Mouse (Mus musculus): ENCODE measurements around the gene Fbxw11.

Gene Fbxw11

GRCm38 (mm10) chr11:32623912-32624311 is 18.6 kb upstream of the Fbxw11 start:
- no peak for DNase-seq (ENCODE audit: low read depth, low spot score)

GRCm38 (mm10) chr11:32625677-32626076 is 16.8 kb upstream of the Fbxw11 start:
- peak; percentile 53 for DNase-seq (ENCODE audit: low read depth, low spot score)

- no peak for DNase-seq (ENCODE audit: low read depth, low spot score)
Observed at GRCm38 (mm10) chr11:32626079-32626478, 16.4 kb upstream of the Fbxw11 start.

DNA sequence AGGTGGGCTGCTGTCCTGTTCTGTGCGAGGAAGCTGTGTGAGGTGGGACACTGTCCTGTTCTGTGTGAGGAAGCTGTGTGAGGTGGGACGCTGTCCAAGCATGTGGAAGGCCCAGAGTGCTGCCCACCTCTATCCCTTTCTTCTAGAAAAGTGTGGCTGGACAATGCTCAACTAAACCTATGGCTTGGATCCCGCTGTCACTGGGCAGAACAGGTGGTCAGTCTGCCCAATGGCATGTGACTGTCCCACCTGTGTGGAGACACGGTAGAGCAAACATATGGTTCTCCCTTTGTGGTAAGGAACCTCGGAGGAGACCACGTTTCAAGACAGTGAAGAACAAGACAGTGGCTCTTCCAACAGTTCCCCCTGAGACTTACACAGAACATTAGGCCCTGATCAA is 14.6 kb upstream of the Fbxw11 start:
- DNase-seq (ENCODE audit: low read depth, low spot score) = no peak

DNA sequence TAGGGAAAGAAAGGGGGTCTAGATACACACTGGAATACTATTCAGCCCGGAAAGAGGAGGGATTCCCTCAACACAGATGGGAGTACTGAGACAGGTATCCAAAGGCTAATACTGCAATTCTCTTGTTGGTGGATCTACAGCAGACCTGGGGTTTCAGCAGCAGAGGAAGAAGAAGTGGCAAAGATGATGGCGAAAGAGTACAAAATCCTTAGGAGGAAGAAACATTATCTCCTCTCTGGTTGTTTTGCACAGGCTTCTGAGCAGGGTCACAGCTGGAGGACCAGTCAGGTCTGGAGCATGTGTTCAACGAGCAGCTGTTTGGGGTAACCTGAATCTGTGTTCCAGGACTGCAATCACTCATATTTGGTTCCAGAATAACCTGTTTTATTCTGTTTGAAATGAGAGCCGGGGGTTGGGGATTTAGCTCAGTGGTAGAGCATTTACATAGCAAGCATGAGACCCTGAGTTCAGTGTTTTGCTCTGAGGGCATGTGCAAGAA is 12.8 kb upstream of the Fbxw11 start:
- no peak for DNase-seq (ENCODE audit: low read depth, low spot score)

- no peak for DNase-seq (ENCODE audit: low read depth, low spot score)
Observed at GRCm38 (mm10) chr11:32632671-32633070, 9.9 kb upstream of the Fbxw11 start.

GRCm38 (mm10) chr11:32633542-32633941 is 9.0 kb upstream of the Fbxw11 start:
- no peak for DNase-seq (ENCODE audit: low read depth, low spot score)

DNA sequence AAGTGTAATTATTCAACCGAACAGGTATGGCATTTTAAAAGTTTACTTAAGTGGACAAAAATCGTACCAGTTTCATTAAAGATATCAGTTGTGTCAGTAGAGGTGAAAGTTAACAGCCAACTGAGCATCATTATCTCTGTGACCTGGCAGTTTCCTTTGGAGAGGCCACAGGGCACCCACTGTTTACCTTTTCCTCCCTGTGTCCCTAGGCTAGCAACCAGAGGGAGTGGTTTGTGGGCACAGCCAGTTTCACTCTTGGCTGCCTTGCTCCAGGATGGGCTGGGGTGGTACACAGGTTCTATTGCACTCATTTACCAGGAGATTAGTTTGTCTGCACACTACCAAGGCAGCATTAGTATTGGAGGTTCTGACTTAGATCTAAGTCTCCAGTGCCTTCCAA is 8.4 kb upstream of the Fbxw11 start:
- DNase-seq (ENCODE audit: low read depth, low spot score) = no peak

- no peak for DNase-seq (ENCODE audit: low read depth, low spot score)
Observed at GRCm38 (mm10) chr11:32634842-32635241, 7.7 kb upstream of the Fbxw11 start.

DNA sequence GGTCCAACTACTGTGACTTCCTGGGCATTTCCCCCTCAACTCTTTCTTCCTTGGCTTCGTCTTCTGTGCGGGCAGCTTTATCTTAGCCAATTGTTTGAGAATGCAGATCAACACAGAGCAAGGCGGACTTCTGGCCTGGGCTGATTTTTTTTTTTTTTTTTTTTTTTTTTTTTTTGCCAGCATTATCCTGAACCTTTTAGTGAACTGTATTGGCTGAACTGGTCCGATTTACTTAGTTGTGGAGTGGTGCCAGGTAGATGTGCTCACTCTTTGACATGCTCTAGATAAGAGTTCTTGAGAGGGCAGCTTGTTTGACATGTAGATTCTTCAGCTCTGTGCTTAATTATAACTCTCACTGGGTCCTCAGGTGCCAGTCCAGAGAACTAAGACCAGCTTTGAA is 6.2 kb upstream of the Fbxw11 start:
- no peak for DNase-seq (ENCODE audit: low read depth, low spot score)

GRCm38 (mm10) chr11:32638521-32639255 is 3.8 kb upstream of the Fbxw11 start:
- no peak for DNase-seq (ENCODE audit: low read depth, low spot score)

GRCm38 (mm10) chr11:32640617-32641016 is 1.9 kb upstream of the Fbxw11 start:
- DNase-seq (ENCODE audit: low read depth, low spot score) = no peak

- peak; percentile 25 for DNase-seq (ENCODE audit: low read depth, low spot score)
Observed at GRCm38 (mm10) chr11:32642899-32643886, 669 bp downstream of the Fbxw11 start.

DNA sequence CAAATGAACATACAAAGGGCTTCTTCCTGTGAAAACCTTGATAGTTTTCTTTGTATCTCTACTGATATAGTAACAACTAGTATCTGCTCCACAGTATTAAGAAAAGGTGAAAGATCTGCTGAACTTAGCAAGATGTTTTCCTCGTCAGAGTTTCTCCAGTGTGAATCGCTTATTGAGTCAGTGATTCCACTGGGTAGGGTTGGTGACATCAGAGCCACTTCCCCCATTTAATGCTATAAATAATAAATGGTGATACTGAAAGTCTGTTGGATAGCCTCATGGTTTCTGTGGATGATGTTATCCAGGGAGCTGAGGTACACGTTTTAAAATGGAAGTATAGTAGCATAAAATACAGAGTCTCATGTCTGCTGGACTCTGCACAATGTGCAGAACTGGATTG is 1.5 kb downstream of the Fbxw11 start:
- peak; percentile 68 for DNase-seq (ENCODE audit: low read depth, low spot score)

DNA sequence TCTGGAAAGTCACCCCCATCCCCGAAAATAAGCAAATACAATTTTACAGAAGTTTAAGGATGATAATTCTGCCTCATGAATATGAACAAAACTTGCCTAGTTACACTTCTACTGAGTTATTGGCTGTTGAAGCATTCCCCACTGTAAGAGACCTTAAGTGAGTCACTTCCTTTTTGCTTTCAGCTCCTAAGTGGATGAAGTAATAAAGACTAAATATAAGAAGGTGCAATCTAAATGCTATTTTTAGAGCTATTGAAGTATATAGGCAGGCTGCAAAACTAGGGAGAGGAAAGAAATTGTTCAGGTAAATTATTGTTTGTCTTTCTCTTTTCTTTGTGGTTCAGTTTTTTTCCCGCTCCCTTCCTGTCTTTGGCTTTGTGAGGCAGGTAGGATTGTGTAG is 4.7 kb downstream of the Fbxw11 start:
- DNase-seq (ENCODE audit: low read depth, low spot score) = no peak

- no peak for DNase-seq (ENCODE audit: low read depth, low spot score)
Observed at GRCm38 (mm10) chr11:32650236-32650749, 7.8 kb downstream of the Fbxw11 start.

DNA sequence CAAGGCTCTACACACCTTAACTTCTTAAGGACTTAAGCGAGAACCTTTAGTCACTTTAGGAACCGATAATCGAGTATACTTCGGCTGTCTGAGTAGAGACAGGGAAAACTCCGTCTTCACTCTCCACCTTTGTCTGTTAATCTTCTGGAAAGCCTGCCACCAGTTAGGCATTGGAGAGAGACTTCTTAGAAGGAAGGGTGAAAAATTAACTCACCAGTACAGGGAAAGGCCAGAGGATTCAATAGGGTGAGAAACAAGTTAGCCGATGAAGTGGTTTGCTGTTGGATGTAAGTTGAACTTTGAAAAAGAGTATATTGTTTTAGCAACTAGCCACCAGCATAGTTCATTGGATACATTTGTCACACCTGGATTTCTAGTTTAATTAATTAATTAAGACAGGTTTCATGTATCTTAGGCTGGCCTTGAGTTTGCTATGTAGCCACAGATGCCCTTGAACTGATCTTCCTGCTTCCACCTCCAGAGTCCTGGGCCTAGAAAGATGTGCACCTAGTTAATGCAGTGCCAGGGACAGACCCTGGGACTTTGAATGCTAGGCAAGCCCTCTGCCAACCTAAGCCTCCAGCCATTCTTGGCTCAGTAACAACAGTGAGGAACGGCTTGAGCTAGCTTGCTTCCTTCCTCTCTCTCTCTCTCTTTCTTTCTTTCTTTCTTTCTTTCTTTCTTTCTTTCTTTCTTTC is 8.5 kb downstream of the Fbxw11 start:
- no peak for DNase-seq (ENCODE audit: low read depth, low spot score)

- DNase-seq (ENCODE audit: low read depth, low spot score) = no peak
Observed at GRCm38 (mm10) chr11:32651723-32652122, 9.2 kb downstream of the Fbxw11 start.

- no peak for DNase-seq (ENCODE audit: low read depth, low spot score)
Observed at GRCm38 (mm10) chr11:32662082-32662656, 19.6 kb downstream of the Fbxw11 start.

DNA sequence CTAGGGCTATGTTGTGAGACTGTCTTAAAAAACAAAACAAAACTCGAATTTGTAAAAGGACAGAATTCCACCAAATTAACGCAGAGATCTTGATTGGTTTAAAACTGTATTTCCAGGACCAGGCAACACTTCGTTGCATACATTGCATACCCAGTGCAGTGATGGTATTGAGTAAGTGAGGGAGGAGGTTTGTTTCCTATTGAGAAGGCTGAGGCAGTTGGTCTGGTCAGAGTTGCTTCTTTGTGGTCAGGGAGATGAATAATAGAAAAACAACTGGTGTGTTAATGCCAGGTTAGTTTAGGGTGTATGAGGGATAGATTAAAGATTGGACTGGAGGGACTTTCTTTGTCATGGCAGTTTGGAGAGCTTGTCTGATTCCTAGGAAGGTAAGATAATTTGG is 23.1 kb downstream of the Fbxw11 start:
- DNase-seq (ENCODE audit: low read depth, low spot score) = no peak

DNA sequence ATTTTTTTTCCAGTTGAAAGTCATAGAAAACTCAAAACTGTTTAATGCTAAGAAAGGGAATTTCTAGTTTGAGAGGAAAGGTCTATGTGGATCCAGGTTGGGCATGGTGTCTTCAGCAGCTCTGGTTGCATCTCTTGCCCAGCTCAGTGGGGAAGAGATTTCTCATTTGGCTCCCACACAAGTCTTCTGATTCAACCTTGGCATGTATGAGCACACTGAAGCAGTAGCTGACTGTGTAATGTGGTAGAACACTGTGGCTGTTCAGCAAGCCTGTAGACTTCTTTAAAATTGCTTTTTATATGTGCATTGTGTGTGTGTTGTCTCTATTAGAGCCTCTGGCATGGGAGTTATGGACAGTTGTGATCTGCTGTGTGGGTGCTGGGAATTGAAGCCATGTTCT is 24.5 kb downstream of the Fbxw11 start:
- no peak for DNase-seq (ENCODE audit: low read depth, low spot score)

Measured in CD4-positive helper T cell, adult 2 months (primary cell).